Mouse (Mus musculus) cerebellum, adult 2 months (tissue): ENCODE data around the gene Kars.

Experiments used
- CTCF ChIP-seq: fragments of 200-500 bp; IDR thresholded peaks from 2 replicates; pipeline ENCODE4 v1.5.1; 2011; ENCODE audit warnings: low read depth, mild to moderate bottlenecking, control low read depth, low read length, moderate library complexity, borderline replicate concordance; ENCODE audit not compliant: insufficient read depth
- POLR2A ChIP-seq: fragments of 200-500 bp; IDR thresholded peaks from 2 replicates; pipeline ENCODE4 v1.6.1; 2011; ENCODE audit warnings: low read length, control low read depth, borderline replicate concordance; ENCODE audit not compliant: insufficient read depth

GRCm38 (mm10) chr8:111957231-111957630 is 53.9 kb downstream of the Kars start:
- TF ChIP-seq CTCF (no peak), POLR2A (no peak)
